Mouse (Mus musculus) kidney, adult 2 months (tissue): ENCODE measurements around the gene Hkdc1. TPM values are rescaled to one million over a fixed set of nuclear protein-coding genes. Genes with fewer than 3 reads are reported as not detected.

ENCODE experiments used
- DNase-seq: peaks from one replicate; pipeline ENCODE4 v3.0.0; 2021
- H3K27ac ChIP-seq: fragments of 200-500 bp; 2 replicates; pipeline ENCODE4 v1.5.1; 2012; ENCODE audit warnings: low read depth, low read length, control low read depth, inconsistent platforms; ENCODE audit not compliant: insufficient read depth
- H3K27me3 ChIP-seq: fragments of 200-500 bp; replicated peaks from 2 replicates; pipeline ENCODE4 v1.6.1; 2012; ENCODE audit warnings: mild to moderate bottlenecking, moderate library complexity, low read length, inconsistent platforms; ENCODE audit not compliant: control insufficient read depth, insufficient read depth
- H3K36me3 ChIP-seq: fragments of 200-500 bp; 2 replicates; pipeline ENCODE4 v1.6.1; 2012; ENCODE audit warnings: mild to moderate bottlenecking, moderate library complexity, low read length, inconsistent platforms; ENCODE audit not compliant: control insufficient read depth, insufficient read depth
- H3K4me1 ChIP-seq: fragments of 200-500 bp; 2 replicates; pipeline ENCODE4 v1.6.1; 2011; ENCODE audit warnings: low read length; ENCODE audit not compliant: control insufficient read depth, insufficient read depth
- H3K4me3 ChIP-seq: fragments of 200-500 bp; 2 replicates; pipeline ENCODE4 v1.5.1; 2011; ENCODE audit warnings: mild to moderate bottlenecking, low read depth, low read length, control low read depth; ENCODE audit not compliant: insufficient read depth
- CTCF ChIP-seq: fragments of 200-500 bp; conservative IDR thresholded peaks from 2 replicates; pipeline ENCODE4 v1.5.1; 2011; ENCODE audit warnings: low read depth, mild to moderate bottlenecking, control low read depth, low read length, moderate library complexity, mixed read lengths; ENCODE audit not compliant: insufficient read depth, insufficient read length
- POLR2A ChIP-seq: fragments of 200-500 bp; IDR thresholded peaks from one replicate; pipeline ENCODE4 v1.6.1; 2011; ENCODE audit warnings: low read depth, low read length, control low read depth
- WGBS: fragments of 180-500 bp; shearing (Covaris S2); methylation state at CpG from one replicate; pipeline ENCODE4 v1.1.7; 2018; 5-methylcytosine and 5-hydroxymethylcytosine counted together
- polyA plus RNA-seq: library from polyadenylated mRNA; depleted of rRNA; stranded (reverse); fragments of >200 nt; gene quantifications from 2 replicates; pipeline ENCODE4 v1.2.3, GENCODE M21; 2012; rRNA removed

The Hkdc1 gene
- polyA plus RNA-seq, 1 experiment: 1.1 TPM

- Histone ChIP-seq H3K27me3 (no peaks in the 10 kb centered on the region), H3K4me1 (peaks cover 12% of the 10 kb centered on the region; the same call in 1 of the 2 replicates), H3K36me3 (no peaks in the 10 kb centered on the region), H3K27ac (no peak overlapping the region), H3K4me3 (no peak overlapping the region)
- no peak for DNase-seq
- TF ChIP-seq CTCF (no peak), POLR2A (no peak)
- 34% methylated on average over 6 of the region's 6 CpGs for WGBS
These were observed 86.9 kb downstream of the Hkdc1 start for GRCm38 (mm10) chr10:62335423-62335776.

- Histone ChIP-seq H3K27ac (no peak overlapping the region), H3K36me3 (no peaks in the 10 kb centered on the region), H3K4me1 (peaks cover 16% of the 10 kb centered on the region; the same call in 1 of the 2 replicates), H3K27me3 (no peaks in the 10 kb centered on the region), H3K4me3 (no peak overlapping the region)
- WGBS: 69% methylated on average over 20 of the region's 20 CpGs
- TF ChIP-seq CTCF: no peak
- TF ChIP-seq POLR2A: no peak
- DNase-seq: no peak
These were observed 87.4 kb downstream of the Hkdc1 start for GRCm38 (mm10) chr10:62334686-62335422.

GRCm38 (mm10) chr10:62333269-62333668 lies 89.0 kb downstream of the Hkdc1 start:
- DNase-seq: no peak
- WGBS: 66% methylated on average over 14 of the region's 14 CpGs
- Histone ChIP-seq H3K4me1 (peaks cover 17% of the 10 kb centered on the region; the same call in 1 of the 2 replicates), H3K27me3 (no peaks in the 10 kb centered on the region), H3K36me3 (no peaks in the 10 kb centered on the region), H3K4me3 (no peak overlapping the region), H3K27ac (no peak overlapping the region)
- TF ChIP-seq CTCF: no peak
- no peak for TF ChIP-seq POLR2A

Other genes starting within 250 kb of the Hkdc1 start
- gene Tspan15, start 191.2 kb downstream of the Hkdc1 start, polyA plus RNA-seq: 38.8 and 52.7 TPM in 2 replicates
- 0.58 TPM in 1 of 2 replicates, not detected in the other for gene Tacr2, start 170.1 kb downstream of the Hkdc1 start, polyA plus RNA-seq
- gene Hk1, start 42.6 kb downstream of the Hkdc1 start, polyA plus RNA-seq: 60.5 and 60.9 TPM in 2 replicates
- gene 4930507D05Rik, start 27.0 kb upstream of the Hkdc1 start, polyA plus RNA-seq: 0.14 and 0.16 TPM in 2 replicates
- gene Supv3l1, start 27.2 kb upstream of the Hkdc1 start, polyA plus RNA-seq: 22.9 and 25.4 TPM in 2 replicates
- gene Vps26a, start 64.3 kb upstream of the Hkdc1 start, polyA plus RNA-seq: 16.7 and 24.5 TPM in 2 replicates
- 20.8 and 34.2 TPM in 2 replicates for gene Srgn, start 105.0 kb upstream of the Hkdc1 start, polyA plus RNA-seq
- gene Kif1bp, start 156.0 kb upstream of the Hkdc1 start, polyA plus RNA-seq: 31.0 and 36.1 TPM in 2 replicates
- 6.8 and 9.3 TPM in 2 replicates for gene Ddx21, start 179.8 kb upstream of the Hkdc1 start, polyA plus RNA-seq
- gene Ddx50, start 228.7 kb upstream of the Hkdc1 start, polyA plus RNA-seq: 8.7 and 14.8 TPM in 2 replicates